Mouse (Mus musculus): ENCODE measurements around the gene Trpc5os. TPM values are rescaled to one million over a fixed set of nuclear protein-coding genes. Genes with fewer than 3 reads are reported as not detected.

The Trpc5os gene
- 0.03 TPM in 1 of 2 replicates, not detected in the other for polyA plus RNA-seq (2012; rRNA removed)

DNA sequence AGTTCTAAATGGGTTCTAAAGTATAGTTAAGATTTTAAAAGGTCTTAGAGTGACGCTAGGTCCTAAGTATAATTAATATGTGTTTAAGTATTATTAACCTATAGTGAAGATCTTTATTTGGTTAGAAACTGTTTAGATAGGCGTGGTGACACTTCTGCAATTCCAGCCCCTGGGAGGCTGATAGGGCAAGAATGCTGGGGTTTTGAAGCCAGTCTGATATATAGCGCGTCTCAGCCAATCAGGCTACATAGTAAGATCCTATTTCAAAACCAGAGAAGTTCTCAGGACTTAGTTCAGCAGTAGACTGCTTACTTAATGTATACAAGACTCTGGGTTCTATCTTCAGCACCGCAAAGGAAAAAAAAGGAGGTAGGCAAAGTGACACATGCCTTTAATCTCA lies at the start of gene Trpc5os:
Gene Trpc5os, plus strand, starts transcription at position 301 of the 400 bp plus-strand sequence.

Other genes with a start within 250 kb of the Trpc5os start
- gene Alg13, start 138.8 kb upstream of the Trpc5os start, polyA plus RNA-seq (2012; rRNA removed), result 13.7 and 16.5 TPM in 2 replicates
- 3.4 and 3.6 TPM in 2 replicates for gene Trpc5, start 231.6 kb downstream of the Trpc5os start, polyA plus RNA-seq (2012; rRNA removed)
- gene Rtl4, start 232.3 kb downstream of the Trpc5os start, polyA plus RNA-seq (2012; rRNA removed), result 1.1 TPM in 2 replicates

Data from central nervous system, embryonic 18 days (tissue).